Mouse (Mus musculus) ovary, postnatal 36 days (tissue): Measurements from ENCODE around the gene Neurl1b.

Experiments
- DNase-seq: peaks from one replicate; pipeline ENCODE4 v3.0.0; 2022; ENCODE audit warnings: low spot score, mixed read lengths

The Neurl1b gene

DNA sequence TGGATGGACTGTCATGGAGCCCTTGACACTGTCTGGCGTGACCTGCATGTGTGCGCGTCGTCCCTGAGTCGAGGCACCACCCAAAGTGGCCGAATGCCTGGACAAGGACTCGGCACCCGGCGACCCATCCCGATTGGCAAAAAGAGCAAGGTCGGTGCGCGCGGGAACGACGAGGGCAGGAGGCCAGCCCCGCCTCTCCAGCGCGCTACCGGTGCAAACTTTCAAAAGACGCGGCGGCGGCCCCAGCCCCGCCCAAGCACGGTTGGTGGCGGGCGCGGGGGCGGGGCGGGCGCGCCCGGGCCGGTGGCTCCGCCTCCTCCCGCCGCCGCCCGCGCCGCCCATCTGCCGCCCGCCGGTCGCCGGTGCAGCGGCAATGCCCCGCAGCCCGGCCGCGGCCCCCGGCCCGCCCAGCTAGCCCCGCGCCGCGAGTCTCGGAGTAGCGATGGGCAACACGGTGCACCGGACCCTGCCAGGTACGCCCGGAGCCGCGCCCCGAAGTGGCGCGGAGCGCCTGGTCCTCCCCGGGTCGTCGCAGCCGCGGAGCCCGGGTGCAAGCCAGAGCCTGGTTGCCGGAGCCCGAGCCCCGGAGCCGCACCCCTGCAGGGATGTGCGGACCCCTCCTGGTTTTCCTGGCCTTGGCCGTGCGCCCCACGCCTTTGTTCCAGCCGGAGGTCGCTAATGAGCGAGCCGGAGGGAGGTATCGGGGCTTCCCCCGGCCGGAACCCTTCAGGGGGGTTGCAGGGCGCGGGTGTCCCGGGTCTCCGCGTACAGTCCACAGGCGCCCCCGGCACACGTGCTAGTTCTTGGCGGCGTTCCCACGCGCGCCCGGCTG, at the start of gene Neurl1b:
Gene Neurl1b (plus strand): TSS at position 307 of the 832 bp plus-strand sequence.
- DNase-seq: peak; percentile 66

DNA sequence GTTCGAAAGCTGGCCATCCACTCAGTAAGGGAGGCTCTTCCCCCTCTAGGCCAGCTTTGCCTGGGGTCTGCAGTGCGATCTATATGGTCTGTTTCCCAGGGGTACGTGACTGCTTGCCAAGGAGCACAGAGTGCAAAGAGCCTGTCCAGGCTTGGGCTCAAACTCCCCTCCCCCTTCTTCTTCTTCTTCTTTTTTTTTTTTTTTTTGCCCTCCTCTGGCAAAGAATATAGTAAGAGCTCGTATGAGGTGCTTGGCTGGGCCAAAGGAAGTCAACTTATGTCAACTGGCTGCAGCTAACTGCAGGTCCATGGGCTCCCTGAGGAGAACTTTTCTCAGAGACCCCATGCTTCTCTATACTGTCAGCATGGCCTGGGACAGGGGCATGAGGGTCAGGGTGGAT, 47.8 kb upstream of the Neurl1b start:
- no peak for DNase-seq

DNA sequence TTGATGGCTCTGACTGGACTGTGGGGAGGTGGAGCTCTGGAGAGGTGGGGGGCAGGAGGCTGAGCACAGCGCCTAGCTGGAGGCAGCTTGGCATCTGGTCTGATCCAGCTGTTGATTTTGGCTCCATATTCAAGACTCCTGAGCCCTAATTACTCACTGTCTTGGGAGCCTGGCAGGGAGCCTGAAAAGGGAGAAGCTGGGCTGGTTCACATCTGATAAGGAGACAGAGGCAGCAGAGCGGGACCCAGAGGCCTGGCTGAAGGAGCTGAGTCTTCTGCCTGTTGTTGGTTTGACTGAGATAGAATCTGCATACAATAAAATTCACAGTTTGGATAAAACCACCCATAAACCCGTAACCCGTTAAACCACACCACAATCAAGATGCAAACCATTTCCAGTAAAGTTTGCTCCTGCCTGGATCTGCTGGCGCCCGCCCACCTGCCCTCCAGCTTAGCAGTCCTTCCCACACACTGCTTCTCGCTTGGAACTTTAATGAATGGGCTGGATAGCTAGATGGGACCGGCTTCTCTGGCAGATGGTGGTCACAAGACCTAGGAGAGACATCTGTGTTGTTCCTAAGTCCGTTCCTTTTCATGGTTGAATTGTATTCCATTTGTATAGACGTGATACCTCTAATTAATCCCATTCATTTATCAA, 46.2 kb upstream of the Neurl1b start:
- peak; percentile 56 for DNase-seq

GRCm38 (mm10) chr17:26370521-26371245, 43.9 kb upstream of the Neurl1b start:
- peak; percentile 31 for DNase-seq

DNA sequence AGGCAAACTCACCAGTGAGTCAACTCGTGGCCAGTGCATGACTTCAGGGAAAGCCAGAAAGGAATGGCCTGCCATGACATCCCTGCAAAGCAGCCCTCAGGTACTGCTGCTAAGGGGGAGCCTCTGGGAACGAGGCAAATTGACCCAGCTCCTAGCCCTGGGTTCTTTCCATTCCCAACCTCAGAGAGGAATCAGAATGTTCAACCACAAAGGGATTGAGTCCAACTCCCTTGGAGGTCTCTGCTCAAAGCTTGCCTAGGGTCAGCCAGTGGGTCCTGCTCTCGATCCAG, 43.4 kb upstream of the Neurl1b start:
- no peak for DNase-seq

DNA sequence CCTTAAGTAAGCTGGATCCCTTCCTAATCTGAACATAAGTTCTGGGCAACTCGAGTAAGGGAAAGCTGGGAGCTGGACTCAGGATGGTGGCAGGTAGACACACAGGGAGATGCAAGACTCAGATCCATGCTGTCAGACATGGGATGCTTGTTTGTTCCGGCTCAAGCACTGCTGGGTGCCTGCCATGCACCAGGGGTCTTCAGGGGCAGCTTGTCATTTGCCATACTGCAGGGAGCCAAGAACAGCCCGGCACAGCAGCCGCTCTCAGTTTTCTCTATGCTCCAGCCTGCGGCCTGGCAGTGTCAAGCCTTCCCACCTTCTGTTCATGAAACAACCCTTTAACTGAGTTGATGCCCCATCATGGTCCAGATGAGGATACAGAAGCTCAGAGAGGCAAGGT, 41.4 kb upstream of the Neurl1b start:
- DNase-seq: no peak

DNA sequence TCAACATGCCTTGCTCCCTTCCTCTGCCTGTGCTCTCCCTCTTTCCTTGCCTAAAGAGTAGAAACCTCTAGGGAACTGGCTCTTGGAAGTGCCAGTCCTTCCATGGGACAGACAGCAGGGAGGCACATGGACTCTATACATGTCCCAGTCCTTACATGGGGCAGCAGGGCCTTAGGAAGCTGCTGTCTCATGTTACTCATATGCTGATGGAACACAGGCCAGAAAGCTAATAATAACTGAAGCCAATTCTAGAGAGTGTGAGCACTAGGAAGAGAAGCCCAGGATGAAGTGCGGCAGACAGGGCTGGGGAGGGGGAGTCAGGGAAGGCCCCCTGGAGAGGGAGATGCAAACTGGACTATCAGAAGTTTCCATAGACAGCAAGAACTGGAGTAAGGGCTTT, 38.2 kb upstream of the Neurl1b start:
- DNase-seq: no peak

- no peak for DNase-seq
These were observed 37.5 kb upstream of the Neurl1b start for GRCm38 (mm10) chr17:26376994-26377744.

DNA sequence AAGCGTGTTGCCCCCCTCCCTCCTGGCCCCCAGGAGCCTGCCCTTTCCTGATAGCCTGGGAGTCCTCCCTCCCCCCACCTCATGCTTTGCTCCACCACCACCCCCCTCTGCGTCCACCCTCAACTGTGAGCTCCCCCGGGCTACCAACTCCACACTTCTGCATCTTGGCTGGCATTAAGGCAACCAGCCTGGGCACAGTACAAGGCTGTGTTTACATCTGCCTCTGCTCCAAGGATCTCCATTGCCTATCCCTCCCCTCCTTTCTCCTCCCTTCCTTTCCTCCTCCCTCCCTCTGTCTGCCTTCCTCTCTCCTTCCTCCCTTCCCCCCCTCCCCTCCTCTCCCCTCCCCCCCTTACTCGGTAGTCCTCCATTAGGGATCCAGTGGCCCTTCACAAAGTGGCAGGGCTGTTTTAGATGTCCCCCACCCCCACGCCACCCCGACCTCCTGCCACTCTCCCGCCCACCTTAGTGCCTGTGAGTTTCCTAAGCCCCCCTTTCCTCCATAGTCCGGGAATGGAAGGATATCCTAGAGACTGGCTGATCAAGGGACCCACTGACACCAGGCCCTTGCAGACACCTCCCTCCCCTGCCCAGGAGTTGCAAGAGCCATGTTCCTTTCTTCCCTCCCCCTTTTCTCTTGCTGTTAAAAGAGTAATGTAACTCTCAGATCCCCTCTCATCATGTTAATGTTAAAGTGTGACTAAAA, 34.2 kb upstream of the Neurl1b start:
- no peak for DNase-seq

- DNase-seq: no peak
These were observed 33.6 kb upstream of the Neurl1b start for GRCm38 (mm10) chr17:26380986-26381446.

- DNase-seq: no peak
These were observed 33.0 kb upstream of the Neurl1b start for GRCm38 (mm10) chr17:26381613-26382012.

DNA sequence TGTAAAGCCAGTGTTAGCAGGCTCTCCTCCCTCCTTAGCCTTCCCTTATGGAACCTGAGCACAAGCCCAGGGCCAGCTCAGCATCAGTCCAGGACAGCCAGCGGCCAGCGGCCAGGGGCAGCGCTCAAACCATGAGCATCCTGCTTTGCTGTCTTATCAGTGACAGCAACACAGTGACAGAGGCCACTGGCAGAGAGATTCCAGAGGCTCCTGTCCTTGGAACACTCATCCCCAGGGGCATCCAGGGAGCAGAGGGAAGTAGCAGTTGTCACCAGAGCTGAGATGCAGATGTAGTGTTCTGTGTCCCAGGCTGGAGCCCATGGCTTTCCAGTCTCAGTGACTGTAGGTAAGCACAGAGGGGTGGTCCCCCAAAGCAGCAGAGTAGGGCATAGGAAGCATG, 32.5 kb upstream of the Neurl1b start:
- no peak for DNase-seq

GRCm38 (mm10) chr17:26382687-26383086, 31.9 kb upstream of the Neurl1b start:
- no peak for DNase-seq

GRCm38 (mm10) chr17:26384111-26384510, 30.5 kb upstream of the Neurl1b start:
- no peak for DNase-seq

DNA sequence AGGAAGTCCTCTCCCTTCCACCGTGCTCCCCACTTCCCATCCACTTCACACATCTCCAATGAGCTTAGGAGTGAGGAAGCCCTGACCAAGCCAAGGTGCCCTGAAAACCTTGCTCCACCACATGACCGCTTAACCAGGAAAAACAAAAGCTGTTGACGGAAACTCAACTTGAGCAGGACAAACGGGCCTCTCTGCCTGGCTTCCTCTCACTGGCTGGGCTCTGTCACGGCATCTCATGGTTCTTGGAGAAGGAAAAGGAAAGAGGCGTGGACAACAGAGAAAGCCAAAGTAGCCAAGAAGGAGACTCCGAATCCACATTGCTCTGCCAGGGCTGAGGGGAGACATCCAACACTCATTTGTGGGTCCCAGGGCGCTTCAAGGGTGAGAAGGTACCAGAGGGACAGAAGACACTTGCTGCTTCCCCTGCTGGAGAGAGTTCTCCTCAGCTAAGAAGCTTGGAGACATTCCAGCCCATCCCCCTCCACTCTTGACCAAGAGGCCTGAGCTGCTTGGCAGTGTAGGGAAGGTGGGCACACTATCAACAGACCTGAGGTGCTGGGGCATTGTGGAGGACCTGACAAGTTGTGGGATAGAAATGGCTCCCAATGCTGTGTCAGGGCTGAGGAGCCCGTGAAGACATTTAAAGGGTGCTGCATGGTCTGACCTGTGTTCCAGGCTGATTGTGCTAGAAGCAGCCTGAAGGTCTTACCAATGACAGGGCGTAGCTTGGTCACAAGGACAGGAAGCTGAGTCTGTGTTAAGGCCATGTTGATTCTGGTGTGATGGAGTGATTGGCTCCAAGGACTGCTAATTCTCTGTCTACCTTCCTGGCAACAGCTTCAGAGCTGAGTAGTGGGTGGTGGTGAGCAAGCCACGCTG, 29.1 kb upstream of the Neurl1b start:
- no peak for DNase-seq

GRCm38 (mm10) chr17:26386131-26386481, 28.5 kb upstream of the Neurl1b start:
- no peak for DNase-seq

DNA sequence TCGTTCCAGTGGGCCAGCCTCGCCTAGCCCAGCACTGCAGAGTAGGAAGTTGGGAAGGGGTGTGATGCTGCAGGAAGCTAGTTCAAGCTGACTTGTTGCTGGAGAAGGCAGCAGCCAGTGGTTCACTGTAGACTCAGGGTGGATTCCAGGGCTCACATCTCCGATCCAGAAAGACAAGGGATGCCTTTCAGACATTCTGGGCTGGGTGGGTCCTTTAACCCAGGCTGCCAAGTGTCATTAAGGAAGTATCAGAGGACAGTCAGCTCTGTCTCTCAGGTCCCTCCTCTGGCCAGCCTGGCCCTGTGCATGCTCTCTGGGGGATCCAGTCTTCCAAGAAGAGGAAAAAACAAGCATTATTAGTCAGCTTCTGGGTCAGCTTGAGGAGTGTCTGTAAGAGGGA, 26.5 kb upstream of the Neurl1b start:
- no peak for DNase-seq

DNA sequence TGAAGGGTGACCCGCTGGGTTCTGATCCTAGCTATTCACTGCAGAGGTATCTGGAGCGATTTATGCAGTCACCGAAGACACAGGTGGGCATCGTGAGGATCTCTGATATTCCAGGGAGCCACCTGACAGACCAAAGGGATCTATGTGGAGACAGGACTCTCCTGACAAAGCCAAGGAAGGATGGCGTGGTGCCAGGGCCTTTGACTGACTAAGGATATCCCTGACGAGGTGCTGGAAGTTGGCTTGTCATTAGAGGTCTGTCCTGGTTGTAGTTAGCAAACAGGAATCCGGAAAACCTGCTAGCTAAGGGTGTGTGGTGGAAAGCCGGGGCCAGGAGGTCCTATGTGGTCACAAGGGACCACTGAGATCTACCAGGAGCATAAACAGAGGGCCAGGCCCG, 25.4 kb upstream of the Neurl1b start:
- DNase-seq: no peak

DNA sequence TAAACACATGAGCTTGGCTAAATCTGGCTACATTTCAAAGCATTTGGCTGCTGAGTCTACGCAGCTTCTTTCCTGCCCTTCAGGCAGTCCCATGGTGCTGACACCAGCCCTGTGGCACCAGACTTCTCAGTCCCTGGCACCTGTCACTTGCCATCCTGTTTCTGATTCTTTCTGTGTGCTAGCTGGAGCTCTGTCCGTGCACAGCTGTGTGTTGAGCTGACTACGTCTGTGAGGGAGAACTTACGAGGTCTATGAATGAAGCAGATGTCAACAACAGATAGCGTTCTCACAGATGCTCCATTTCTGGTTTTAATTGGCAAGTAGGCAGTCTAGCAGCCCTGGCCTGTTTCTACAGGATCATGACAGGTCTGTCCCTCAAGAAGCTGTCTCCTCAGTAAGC, 24.0 kb upstream of the Neurl1b start:
- DNase-seq: no peak

GRCm38 (mm10) chr17:26392355-26392754, 22.3 kb upstream of the Neurl1b start:
- no peak for DNase-seq

DNA sequence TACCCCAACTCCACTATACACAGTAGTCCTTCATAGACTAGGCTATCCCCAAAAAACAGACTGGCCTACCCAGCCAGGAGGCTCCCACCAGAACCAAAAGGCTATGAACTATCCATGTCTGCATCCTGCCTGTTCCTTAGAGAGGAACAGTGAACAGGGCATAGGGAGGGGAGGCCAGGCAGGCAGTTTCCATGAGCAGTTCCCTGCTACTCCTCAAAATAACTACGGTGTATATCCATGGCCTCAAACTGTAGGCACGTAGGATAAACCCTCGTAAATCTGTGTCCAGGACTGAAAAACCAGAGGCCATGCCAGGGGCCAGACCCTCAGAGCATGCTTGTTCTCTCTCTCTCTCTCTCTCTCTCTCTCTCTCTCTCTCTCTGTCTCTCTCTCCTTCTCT, 17.9 kb upstream of the Neurl1b start:
- no peak for DNase-seq
